Mouse (Mus musculus): ENCODE data around the gene Mllt10. TPM values are rescaled to one million over a fixed set of nuclear protein-coding genes. Genes with fewer than 3 reads are reported as not detected.

The Mllt10 gene
- polyA plus RNA-seq, 1 experiment from 2014 or later = 65.3 TPM

GRCm38 (mm10) chr2:18028140-18029021, 26.7 kb upstream of the Mllt10 start:
- H3K36me3 ChIP-seq = no peaks in the 10 kb centered on the region
- H3K27me3 ChIP-seq (ENCODE audit: low read depth, poor library complexity, severe bottlenecking) = no peaks in the 10 kb centered on the region; the same call in 1 of the 2 replicates
- H3K4me3 ChIP-seq = peak overlapping the region; percentile 78
- under 1% methylated on average over 61 of the region's 61 CpGs for WGBS
- H3K4me1 ChIP-seq = peaks cover 73% of the 10 kb centered on the region
- H3K9me3 ChIP-seq (replicated peaks) = no peaks in the 10 kb centered on the region
- H3K27ac ChIP-seq = peak overlapping the region; percentile 98
- peak; percentile 85 for DNase-seq (ENCODE audit: low spot score)

GRCm38 (mm10) chr2:18029656-18030055, 25.4 kb upstream of the Mllt10 start:
- Histone ChIP-seq H3K4me3 (no peak overlapping the region; the same call in 1 of the 2 replicates), H3K9me3 (replicated peaks) (no peaks in the 10 kb centered on the region), H3K27ac (peak overlapping the region; percentile 98), H3K4me1 (peaks cover 85% of the 10 kb centered on the region), H3K36me3 (no peaks in the 10 kb centered on the region), H3K27me3 (ENCODE audit: low read depth, poor library complexity, severe bottlenecking) (no peaks in the 10 kb centered on the region; the same call in 1 of the 2 replicates)
- 76% methylated on average over 7 of the region's 7 CpGs for WGBS
- DNase-seq (ENCODE audit: low spot score) = no peak

- H3K27ac ChIP-seq = peak overlapping the region; percentile 91; the same call in 1 of the 2 replicates
- H3K27me3 ChIP-seq (ENCODE audit: low read depth, poor library complexity, severe bottlenecking) = no peaks in the 10 kb centered on the region; the same call in 1 of the 2 replicates
- no peaks in the 10 kb centered on the region for H3K36me3 ChIP-seq
- H3K4me3 ChIP-seq = 0 out of 2 replicates have a peak overlapping the region, but pooled peaks have one; percentile 53
- no peaks in the 10 kb centered on the region for H3K9me3 ChIP-seq (replicated peaks)
- no peak for DNase-seq (ENCODE audit: low spot score)
- 46% methylated on average over 8 of the region's 8 CpGs for WGBS
- H3K4me1 ChIP-seq = peaks cover 86% of the 10 kb centered on the region
These were observed 24.5 kb upstream of the Mllt10 start for GRCm38 (mm10) chr2:18030581-18030980.

DNA sequence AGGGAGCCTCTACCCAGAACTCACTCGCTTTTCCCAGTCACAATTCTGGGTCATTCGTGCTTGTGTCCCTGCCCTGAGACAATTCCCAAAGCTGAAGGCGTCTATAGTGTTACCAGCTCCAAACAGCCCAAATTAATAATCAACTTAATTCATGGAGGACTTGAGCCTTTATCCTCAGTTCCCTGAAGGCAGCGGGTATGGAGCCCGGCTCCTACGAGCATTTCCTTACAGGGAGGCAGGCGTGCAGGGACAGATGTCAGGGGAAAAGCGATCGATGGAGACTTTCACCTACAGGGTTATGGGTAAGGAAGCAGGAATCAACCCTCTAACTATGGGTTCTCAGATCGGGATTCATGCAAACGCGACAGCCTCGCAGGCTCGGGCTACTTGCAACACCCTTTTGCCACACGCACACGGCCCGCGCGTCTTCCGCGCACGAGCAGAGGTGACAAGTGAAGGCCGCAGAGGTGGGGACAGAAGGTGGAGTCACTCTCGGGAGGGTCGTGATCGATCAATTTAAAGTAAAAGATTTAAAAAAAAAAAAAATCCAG, 23.7 kb upstream of the Mllt10 start:
- peak overlapping the region; percentile 91 for H3K27ac ChIP-seq

GRCm38 (mm10) chr2:18031831-18032537, 23.1 kb upstream of the Mllt10 start:
- no peaks in the 10 kb centered on the region for H3K9me3 ChIP-seq (replicated peaks)

More for the DNA sequence above, 23.7 kb upstream of the Mllt10 start:
- Histone ChIP-seq H3K4me1 (peaks cover 78% of the 10 kb centered on the region), H3K4me3 (peak overlapping the region; percentile 53), H3K27me3 (ENCODE audit: low read depth, poor library complexity, severe bottlenecking) (no peaks in the 10 kb centered on the region), H3K36me3 (no peaks in the 10 kb centered on the region), H3K9me3 (replicated peaks) (no peaks in the 10 kb centered on the region)
- DNase-seq (ENCODE audit: low spot score) = peak; percentile 75
- 1% methylated on average over 26 of the region's 26 CpGs for WGBS

DNA sequence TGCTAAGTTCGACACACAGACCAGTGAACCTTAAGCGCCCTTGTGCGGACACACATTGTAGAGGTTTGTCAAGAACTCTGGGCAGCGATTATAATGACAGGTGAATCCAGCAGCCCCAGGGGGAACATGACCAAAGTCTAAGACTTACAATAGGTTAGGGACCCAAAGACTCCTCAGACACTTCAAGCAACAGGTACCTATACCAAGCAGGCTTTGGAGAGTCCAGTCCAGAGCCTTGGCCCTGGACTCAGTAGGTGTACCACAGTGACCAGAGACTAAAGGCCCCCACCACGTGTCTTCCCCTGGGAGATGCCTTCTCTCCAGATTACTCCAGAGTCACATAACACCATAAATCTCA, 22.5 kb upstream of the Mllt10 start:
- H3K27me3 ChIP-seq (ENCODE audit: low read depth, poor library complexity, severe bottlenecking) = no peaks in the 10 kb centered on the region
- 34% methylated on average over 5 of the region's 5 CpGs for whole genome bisulfite sequencing
- DNase-seq (ENCODE audit: low spot score) = peak; percentile 41
- no peaks in the 10 kb centered on the region for H3K9me3 ChIP-seq (replicated peaks)
- peak overlapping the region; percentile 91 for H3K27ac ChIP-seq
- H3K4me3 ChIP-seq = peak overlapping the region; percentile 53; the same call in 1 of the 2 replicates
- peaks cover 69% of the 10 kb centered on the region for H3K4me1 ChIP-seq
- H3K36me3 ChIP-seq = no peaks in the 10 kb centered on the region

More at GRCm38 (mm10) chr2:18031831-18032537, 23.1 kb upstream of the Mllt10 start:
- WGBS = under 1% methylated on average over 34 of the region's 34 CpGs
- Histone ChIP-seq H3K4me1 (peaks cover 75% of the 10 kb centered on the region), H3K36me3 (no peaks in the 10 kb centered on the region), H3K4me3 (peak overlapping the region; percentile 53), H3K27ac (peak overlapping the region; percentile 91), H3K27me3 (ENCODE audit: low read depth, poor library complexity, severe bottlenecking) (no peaks in the 10 kb centered on the region)
- DNase-seq (ENCODE audit: low spot score) = peak; percentile 84

DNA sequence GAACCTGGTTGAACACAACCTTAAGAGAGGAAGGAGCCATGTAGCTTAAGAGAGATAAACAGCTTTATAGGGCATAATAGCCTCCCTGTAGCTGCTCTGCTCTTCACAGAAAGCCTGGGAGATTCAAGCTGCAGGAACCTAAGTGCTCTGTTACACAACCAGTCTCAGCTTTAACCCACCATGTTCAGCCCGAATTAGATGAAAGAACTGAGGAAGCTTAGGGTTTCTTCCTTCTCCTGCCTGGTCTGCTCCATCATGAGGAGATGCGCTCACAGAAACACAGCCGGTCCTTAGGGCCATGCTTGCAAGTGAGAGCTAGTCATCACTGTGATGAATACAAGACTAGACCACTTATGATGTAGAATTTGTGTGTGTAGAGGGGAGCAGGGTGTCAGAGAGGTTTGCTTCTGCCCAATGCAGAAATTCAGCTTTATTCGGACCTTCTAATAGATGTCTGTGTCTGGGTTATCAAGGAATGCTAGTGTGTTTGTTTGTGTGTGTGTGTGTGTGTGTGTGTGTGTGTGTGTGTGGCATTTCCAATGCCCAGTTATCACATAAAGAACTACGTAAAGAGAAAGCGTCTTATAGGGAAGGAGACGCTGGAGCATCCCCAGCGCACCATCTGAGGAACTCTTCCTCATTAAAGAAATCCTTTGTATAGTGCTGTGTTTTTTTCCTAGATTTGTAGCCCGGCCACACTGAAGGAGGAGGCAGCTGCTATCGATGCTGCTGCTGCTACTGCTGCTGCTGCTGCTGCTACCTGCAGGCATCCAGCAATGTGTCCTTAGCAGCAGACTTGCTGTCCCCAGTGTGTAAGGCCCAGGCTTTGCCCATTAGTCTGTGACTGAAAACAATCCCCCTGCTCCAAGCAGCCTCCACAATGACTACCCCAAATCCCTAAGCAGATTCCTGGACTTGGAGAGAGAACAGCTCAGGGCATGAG, 21.6 kb upstream of the Mllt10 start:
- no peak for DNase-seq (ENCODE audit: low spot score)
- Histone ChIP-seq H3K36me3 (no peaks in the 10 kb centered on the region), H3K4me1 (peaks cover 75% of the 10 kb centered on the region), H3K27ac (peak overlapping the region; percentile 91), H3K27me3 (ENCODE audit: low read depth, poor library complexity, severe bottlenecking) (no peaks in the 10 kb centered on the region), H3K9me3 (replicated peaks) (no peaks in the 10 kb centered on the region), H3K4me3 (no peak overlapping the region)
- 44% methylated on average over 10 of the region's 10 CpGs for WGBS

DNA sequence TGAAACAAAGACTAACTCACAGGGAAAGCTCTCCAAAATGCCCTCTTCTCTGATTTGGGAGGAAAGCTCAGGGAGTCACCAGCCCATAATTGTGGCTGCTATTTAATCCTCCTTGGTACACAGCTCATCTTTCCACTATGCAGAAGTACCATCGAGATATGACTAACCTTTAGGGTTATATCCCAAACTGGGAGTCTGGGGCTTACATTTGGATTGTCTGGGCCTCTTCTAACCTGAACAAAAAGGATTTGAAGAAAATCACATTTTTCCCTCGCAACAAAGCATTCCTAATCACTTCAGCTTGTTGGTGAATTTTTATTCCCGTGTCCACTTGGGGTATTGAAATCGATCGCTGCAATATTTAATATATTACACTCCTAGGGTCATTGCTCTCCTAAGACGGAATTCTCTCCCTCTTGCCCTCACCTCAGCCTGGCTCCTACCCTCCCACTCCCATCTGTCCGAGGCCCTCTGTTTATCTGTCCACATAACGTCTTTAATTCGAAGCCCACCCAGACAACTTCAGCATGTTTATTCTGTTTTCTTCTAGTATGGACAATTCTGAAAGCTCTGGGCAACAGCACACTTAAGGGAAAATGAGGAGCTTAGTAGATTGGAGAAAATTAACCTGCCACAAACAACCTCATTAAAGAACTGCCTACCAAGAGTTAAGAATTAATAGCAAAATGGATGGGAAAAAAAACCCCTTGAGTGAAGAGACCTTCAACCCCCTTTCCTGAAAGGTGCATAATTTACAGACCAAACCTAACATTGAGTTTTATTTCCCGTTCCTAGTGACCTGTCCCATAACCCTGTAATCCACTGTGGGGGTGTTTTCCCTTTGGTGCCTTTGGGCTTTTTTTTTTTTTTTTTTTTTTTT, 20.4 kb upstream of the Mllt10 start:
- H3K4me3 ChIP-seq = no peak overlapping the region
- H3K27ac ChIP-seq = 0 out of 2 replicates have a peak overlapping the region, but pooled peaks have one; percentile 36
- peaks cover 77% of the 10 kb centered on the region for H3K4me1 ChIP-seq
- DNase-seq (ENCODE audit: low spot score) = no peak
- WGBS = 59% methylated on average over 10 of the region's 10 CpGs
- no peaks in the 10 kb centered on the region for H3K9me3 ChIP-seq (replicated peaks)
- H3K27me3 ChIP-seq (ENCODE audit: low read depth, poor library complexity, severe bottlenecking) = no peaks in the 10 kb centered on the region
- no peaks in the 10 kb centered on the region for H3K36me3 ChIP-seq

DNA sequence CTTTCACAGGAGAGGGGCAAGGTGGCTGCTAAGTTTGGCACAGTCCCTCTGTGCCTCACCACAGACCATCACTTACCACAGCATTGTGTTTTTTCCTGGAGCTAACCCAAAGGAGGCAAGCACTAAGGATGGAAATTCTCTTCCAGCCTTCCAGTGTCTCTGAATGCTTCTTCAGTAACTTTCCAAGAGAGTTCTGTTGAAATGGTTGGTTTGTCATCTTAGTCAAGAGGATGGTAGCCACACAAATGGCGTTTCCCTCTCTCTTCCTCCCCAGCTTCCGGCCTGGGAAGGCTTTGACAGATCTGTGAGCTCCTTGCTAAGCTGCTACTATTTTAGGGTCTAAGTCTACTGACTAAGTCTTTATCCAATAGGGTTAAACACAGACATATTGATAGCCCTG, 17.5 kb upstream of the Mllt10 start, which contains the start of gene A930004D18Rik:
Gene A930004D18Rik (minus strand): TSS at position 247 of the 400 bp plus-strand sequence.
- WGBS = 60% methylated on average over 2 of the region's 2 CpGs
- H3K27ac ChIP-seq = peak within 1 kb of the TSS; percentile 96; the same call in 1 of the 2 replicates
- H3K9me3 ChIP-seq (replicated peaks) = no peaks in the 10 kb centered on the region
- no peaks in the 10 kb centered on the region for H3K36me3 ChIP-seq
- peaks cover 75% of the 10 kb centered on the region for H3K4me1 ChIP-seq
- H3K4me3 ChIP-seq = no peak within 1 kb of the TSS
- no peaks in the 10 kb centered on the region for H3K27me3 ChIP-seq (ENCODE audit: low read depth, poor library complexity, severe bottlenecking)
- no peak for DNase-seq (ENCODE audit: low spot score)

GRCm38 (mm10) chr2:18038141-18038752, 16.8 kb upstream of the Mllt10 start:
- Histone ChIP-seq H3K27ac (peak overlapping the region; percentile 96; the same call in 1 of the 2 replicates), H3K4me3 (no peak overlapping the region), H3K9me3 (replicated peaks) (no peaks in the 10 kb centered on the region), H3K36me3 (no peaks in the 10 kb centered on the region), H3K4me1 (peaks cover 75% of the 10 kb centered on the region), H3K27me3 (ENCODE audit: low read depth, poor library complexity, severe bottlenecking) (no peaks in the 10 kb centered on the region)
- 39% methylated on average over 3 of the region's 3 CpGs for WGBS
- no peak for DNase-seq (ENCODE audit: low spot score)

DNA sequence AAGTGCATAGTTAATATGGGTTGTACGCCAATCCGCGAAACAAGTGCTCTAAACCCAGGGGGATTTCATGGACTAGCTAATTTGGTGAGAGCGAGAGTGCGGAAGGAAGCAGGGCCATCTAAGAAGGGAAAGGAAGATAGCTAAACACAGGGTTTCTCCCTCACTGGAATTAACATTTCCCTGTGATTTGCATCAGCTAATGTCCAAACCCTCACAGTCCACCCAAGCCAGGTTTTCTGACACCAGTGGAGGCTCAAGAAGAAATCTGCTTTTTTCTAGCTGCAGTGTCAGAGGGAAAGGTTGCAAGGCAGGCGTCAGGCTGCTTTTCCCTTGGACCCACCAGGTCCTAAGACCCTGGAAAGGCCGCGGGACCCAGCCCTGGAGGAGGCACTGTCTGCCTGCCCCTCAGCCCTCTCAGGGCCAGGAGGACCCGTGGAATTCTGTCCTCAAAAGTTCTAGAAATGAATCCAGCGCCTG, 16.1 kb upstream of the Mllt10 start:
- DNase-seq (ENCODE audit: low spot score) = no peak
- peak overlapping the region; percentile 49 for H3K4me3 ChIP-seq
- peaks cover 73% of the 10 kb centered on the region for H3K4me1 ChIP-seq
- H3K27me3 ChIP-seq (ENCODE audit: low read depth, poor library complexity, severe bottlenecking) = no peaks in the 10 kb centered on the region
- H3K9me3 ChIP-seq (replicated peaks) = no peaks in the 10 kb centered on the region
- H3K27ac ChIP-seq = peak overlapping the region; percentile 96
- no peaks in the 10 kb centered on the region for H3K36me3 ChIP-seq
- WGBS = 24% methylated on average over 10 of the region's 10 CpGs

Measured in limb, embryonic 10.5 days (tissue).